Mouse (Mus musculus) erythroblast, embryonic 14.5 days (primary cell): ENCODE results near the gene Usp3. TPM values are rescaled to one million over a fixed set of nuclear protein-coding genes. Genes with fewer than 3 reads are reported as not detected.

Source experiments
- H3K27me3 ChIP-seq: 2 replicates; pipeline ENCODE4 v1.6.1; 2012; ENCODE audit warnings: inconsistent platforms; ENCODE audit not compliant: control insufficient read depth
- H3K36me3 ChIP-seq: 2 replicates; pipeline ENCODE4 v1.6.1; 2012; ENCODE audit warnings: mild to moderate bottlenecking, inconsistent platforms; ENCODE audit not compliant: control insufficient read depth
- H3K4me1 ChIP-seq: 2 replicates; pipeline ENCODE4 v1.6.1; 2012; ENCODE audit warnings: inconsistent platforms; ENCODE audit not compliant: control insufficient read depth
- H3K4me3 ChIP-seq: replicated peaks from 2 replicates; pipeline ENCODE3; 2012; ENCODE audit warnings: moderate library complexity, mild to moderate bottlenecking, inconsistent platforms
- H3K9me3 ChIP-seq: 2 replicates; pipeline ENCODE4 v1.6.1; 2012; ENCODE audit warnings: low read length, inconsistent platforms, mixed read lengths; ENCODE audit not compliant: control insufficient read depth
- GATA1 ChIP-seq: IDR thresholded peaks from 2 replicates; pipeline ENCODE4 v1.6.1; 2012; ENCODE audit warnings: low read length, inconsistent platforms, mixed read lengths
- TAL1 ChIP-seq: IDR thresholded peaks from 3 replicates; pipeline ENCODE4 v1.6.1; 2012; ENCODE audit warnings: low read length, inconsistent platforms, mixed read lengths
- polyA plus RNA-seq: library from polyadenylated mRNA; stranded (reverse); fragments of >175 nt; gene quantifications from 2 replicates; pipeline ENCODE4 v1.2.3, GENCODE M21; 2012

The Usp3 gene
- polyA plus RNA-seq, 1 experiment, result 0.53 TPM

GRCm38 (mm10) chr9:66584176-66584575, 8.8 kb downstream of the Usp3 start:
- H3K4me3 ChIP-seq, result no peak overlapping the region
- H3K4me1 ChIP-seq, result peaks cover 7% of the 10 kb centered on the region
- no peak for TF ChIP-seq GATA1
- no peak for TF ChIP-seq TAL1

GRCm38 (mm10) chr9:66583244-66583643, 9.7 kb downstream of the Usp3 start:
- TF ChIP-seq GATA1, result no peak
- no peak for TF ChIP-seq TAL1
- peaks cover 3% of the 10 kb centered on the region; the same call in 1 of the 2 replicates for H3K36me3 ChIP-seq

More at GRCm38 (mm10) chr9:66584176-66584575, 8.8 kb downstream of the Usp3 start:
- Histone ChIP-seq H3K9me3 (no peaks in the 10 kb centered on the region), H3K36me3 (peaks cover 3% of the 10 kb centered on the region; the same call in 1 of the 2 replicates), H3K27me3 (no peaks in the 10 kb centered on the region)

GRCm38 (mm10) chr9:66581694-66582093, 11.2 kb downstream of the Usp3 start:
- no peaks in the 10 kb centered on the region for H3K9me3 ChIP-seq
- H3K27me3 ChIP-seq, result no peaks in the 10 kb centered on the region
- no peak overlapping the region for H3K4me3 ChIP-seq
- H3K36me3 ChIP-seq, result peaks cover 3% of the 10 kb centered on the region; the same call in 1 of the 2 replicates
- TF ChIP-seq GATA1 (no peak), TAL1 (no peak)
- peaks cover 7% of the 10 kb centered on the region for H3K4me1 ChIP-seq

More at GRCm38 (mm10) chr9:66583244-66583643, 9.7 kb downstream of the Usp3 start:
- Histone ChIP-seq H3K4me1 (peaks cover 8% of the 10 kb centered on the region), H3K4me3 (no peak overlapping the region), H3K9me3 (no peaks in the 10 kb centered on the region), H3K27me3 (no peaks in the 10 kb centered on the region)

GRCm38 (mm10) chr9:66580722-66581121, 12.2 kb downstream of the Usp3 start:
- H3K27me3 ChIP-seq, result no peaks in the 10 kb centered on the region
- H3K36me3 ChIP-seq, result peaks cover 3% of the 10 kb centered on the region; the same call in 1 of the 2 replicates
- no peak overlapping the region for H3K4me3 ChIP-seq
- peaks cover 12% of the 10 kb centered on the region for H3K4me1 ChIP-seq
- no peak for TF ChIP-seq GATA1
- no peak for TF ChIP-seq TAL1
- no peaks in the 10 kb centered on the region for H3K9me3 ChIP-seq

- Histone ChIP-seq H3K9me3 (no peaks in the 10 kb centered on the region), H3K4me3 (no peak overlapping the region), H3K4me1 (peaks cover 38% of the 10 kb centered on the region), H3K27me3 (no peaks in the 10 kb centered on the region), H3K36me3 (peaks cover 3% of the 10 kb centered on the region; the same call in 1 of the 2 replicates)
- TF ChIP-seq GATA1 (peak; percentile 70), TAL1 (peak; percentile 70)
Measured at GRCm38 (mm10) chr9:66575878-66576238, 17.1 kb downstream of the Usp3 start.

GRCm38 (mm10) chr9:66575041-66575877, 17.7 kb downstream of the Usp3 start:
- H3K27me3 ChIP-seq, result no peaks in the 10 kb centered on the region
- H3K4me1 ChIP-seq, result peaks cover 43% of the 10 kb centered on the region
- H3K9me3 ChIP-seq, result no peaks in the 10 kb centered on the region
- TF ChIP-seq GATA1, result no peak
- no peak for TF ChIP-seq TAL1
- no peak overlapping the region for H3K4me3 ChIP-seq
- H3K36me3 ChIP-seq, result peaks cover 3% of the 10 kb centered on the region; the same call in 1 of the 2 replicates

GRCm38 (mm10) chr9:66571986-66572700, 20.8 kb downstream of the Usp3 start:
- no peak for TF ChIP-seq TAL1
- no peak for TF ChIP-seq GATA1
- Histone ChIP-seq H3K4me1 (peaks cover 49% of the 10 kb centered on the region), H3K4me3 (no peak overlapping the region), H3K27me3 (no peaks in the 10 kb centered on the region), H3K9me3 (no peaks in the 10 kb centered on the region), H3K36me3 (no peaks in the 10 kb centered on the region)

- H3K4me1 ChIP-seq, result peaks cover 2% of the 10 kb centered on the region; the same call in 1 of the 2 replicates
- H3K36me3 ChIP-seq, result no peaks in the 10 kb centered on the region; the same call in 1 of the 2 replicates
- H3K27me3 ChIP-seq, result no peaks in the 10 kb centered on the region
- no peaks in the 10 kb centered on the region for H3K9me3 ChIP-seq
- H3K4me3 ChIP-seq, result no peak overlapping the region
- TF ChIP-seq GATA1, result no peak
- TF ChIP-seq TAL1, result no peak
Measured at GRCm38 (mm10) chr9:66562215-66562614, 30.7 kb downstream of the Usp3 start.

GRCm38 (mm10) chr9:66561496-66561895, 31.4 kb downstream of the Usp3 start:
- Histone ChIP-seq H3K4me1 (peaks cover 2% of the 10 kb centered on the region; the same call in 1 of the 2 replicates), H3K9me3 (no peaks in the 10 kb centered on the region), H3K36me3 (no peaks in the 10 kb centered on the region; the same call in 1 of the 2 replicates), H3K27me3 (no peaks in the 10 kb centered on the region), H3K4me3 (no peak overlapping the region)
- no peak for TF ChIP-seq TAL1
